Mouse (Mus musculus): Measurements from ENCODE around the gene Cdh13.

Gene Cdh13

GRCm38 (mm10) chr8:118380058-118380457 is 96.5 kb downstream of the Cdh13 start:
- DNase-seq (ENCODE audit: low read depth, low spot score) = no peak

GRCm38 (mm10) chr8:118380782-118381181 is 97.2 kb downstream of the Cdh13 start:
- DNase-seq (ENCODE audit: low read depth, low spot score) = no peak

- no peak for DNase-seq (ENCODE audit: low read depth, low spot score)
Observed at GRCm38 (mm10) chr8:118381641-118382040, 98.1 kb downstream of the Cdh13 start.

- no peak for DNase-seq (ENCODE audit: low read depth, low spot score)
Observed at GRCm38 (mm10) chr8:118384314-118384713, 100.8 kb downstream of the Cdh13 start.

- no peak for DNase-seq (ENCODE audit: low read depth, low spot score)
Observed at GRCm38 (mm10) chr8:118389456-118389855, 105.9 kb downstream of the Cdh13 start.

GRCm38 (mm10) chr8:118393909-118394650 is 110.5 kb downstream of the Cdh13 start:
- no peak for DNase-seq (ENCODE audit: low read depth, low spot score)

- no peak for DNase-seq (ENCODE audit: low read depth, low spot score)
Observed at GRCm38 (mm10) chr8:118395178-118395577, 111.6 kb downstream of the Cdh13 start.

GRCm38 (mm10) chr8:118404836-118405235 is 121.3 kb downstream of the Cdh13 start:
- no peak for DNase-seq (ENCODE audit: low read depth, low spot score)

- DNase-seq (ENCODE audit: low read depth, low spot score) = peak; percentile 24
Observed at GRCm38 (mm10) chr8:118407322-118407721, 123.8 kb downstream of the Cdh13 start.

- no peak for DNase-seq (ENCODE audit: low read depth, low spot score)
Observed at GRCm38 (mm10) chr8:118409396-118409795, 125.9 kb downstream of the Cdh13 start.

- no peak for DNase-seq (ENCODE audit: low read depth, low spot score)
Observed at GRCm38 (mm10) chr8:118410341-118410970, 126.9 kb downstream of the Cdh13 start.

GRCm38 (mm10) chr8:118415672-118416071 is 132.1 kb downstream of the Cdh13 start:
- no peak for DNase-seq (ENCODE audit: low read depth, low spot score)

GRCm38 (mm10) chr8:118416811-118417355 is 133.3 kb downstream of the Cdh13 start:
- DNase-seq (ENCODE audit: low read depth, low spot score) = no peak

GRCm38 (mm10) chr8:118422624-118423023 is 139.1 kb downstream of the Cdh13 start:
- no peak for DNase-seq (ENCODE audit: low read depth, low spot score)

GRCm38 (mm10) chr8:118428941-118429340 is 145.4 kb downstream of the Cdh13 start:
- no peak for DNase-seq (ENCODE audit: low read depth, low spot score)

- no peak for DNase-seq (ENCODE audit: low read depth, low spot score)
Observed at GRCm38 (mm10) chr8:118431731-118432440, 148.4 kb downstream of the Cdh13 start.

- no peak for DNase-seq (ENCODE audit: low read depth, low spot score)
Observed at GRCm38 (mm10) chr8:118433553-118434180, 150.1 kb downstream of the Cdh13 start.

GRCm38 (mm10) chr8:118436751-118437150 is 153.2 kb downstream of the Cdh13 start:
- DNase-seq (ENCODE audit: low read depth, low spot score) = no peak

- DNase-seq (ENCODE audit: low read depth, low spot score) = no peak
Observed at GRCm38 (mm10) chr8:118437152-118437551, 153.6 kb downstream of the Cdh13 start.

GRCm38 (mm10) chr8:118437874-118438273 is 154.3 kb downstream of the Cdh13 start:
- no peak for DNase-seq (ENCODE audit: low read depth, low spot score)

- no peak for DNase-seq (ENCODE audit: low read depth, low spot score)
Observed at GRCm38 (mm10) chr8:118439857-118440256, 156.3 kb downstream of the Cdh13 start.

GRCm38 (mm10) chr8:118443361-118443760 is 159.8 kb downstream of the Cdh13 start:
- no peak for DNase-seq (ENCODE audit: low read depth, low spot score)
